ENCODE assay signal across 8 mouse cellular contexts in genomic region chr11:116237742-116238395, GRCm38 (mm10). TPM values are rescaled to one million over a fixed set of nuclear protein-coding genes. Genes with fewer than 3 reads are reported as not detected.
DNase-seq lines count a peak whose midpoint lies in the region; ATAC-seq and TF ChIP-seq lines count a peak whose summit lies in the region.

Evpl (minus strand) TSS chr11:116238077.

- no peaks in the 10 kb centered on the region for H3K9me3 ChIP-seq in neural tube, embryonic 12.5 days
- no peaks in the 10 kb centered on the region for H3K9me3 ChIP-seq in heart, embryonic 10.5 days
- no peaks in the 10 kb centered on the region for H3K9me3 ChIP-seq in kidney, postnatal 0 days (replicated peaks; ENCODE audit: low read length)

- 13% methylated on average over 31 of the region's 31 CpGs for WGBS in neural tube, embryonic 12.5 days
- WGBS in heart, embryonic 10.5 days, result 15% methylated on average over 31 of the region's 31 CpGs
- 9% methylated on average over 31 of the region's 31 CpGs for WGBS in kidney, postnatal 0 days

- TF ChIP-seq CTCF in kidney, postnatal 0 days (IDR thresholded peaks at IDR 0.05; ENCODE audit: low read depth), result no peak

- H3K9ac ChIP-seq in neural tube, embryonic 12.5 days, result no peak within 1 kb of the TSS
- H3K9ac ChIP-seq in kidney, postnatal 0 days (ENCODE audit: low read depth, low read length), result peak within 1 kb of the TSS; percentile 62

- no peak for ATAC-seq in neural tube, embryonic 12.5 days (ENCODE audit: low FRiP score, low read depth)
- ATAC-seq in kidney, postnatal 0 days (replicated peaks; ENCODE audit: low FRiP score, low read depth), result peak; percentile 87

- H3K36me3 ChIP-seq in neural tube, embryonic 12.5 days, result no peaks in the 10 kb centered on the region; the same call in 1 of the 2 replicates
- peaks cover 5% of the 10 kb centered on the region; the same call in 1 of the 2 replicates for H3K36me3 ChIP-seq in heart, embryonic 10.5 days
- no peaks in the 10 kb centered on the region for H3K36me3 ChIP-seq in kidney, postnatal 0 days (ENCODE audit: insufficient read depth, low read length)

- no peak for DNase-seq in neural tube, embryonic 10.5 days (ENCODE audit: extremely low spot score, low spot score)
- no peak for DNase-seq in heart, embryonic 10.5 days (ENCODE audit: low spot score)
- peak; percentile 67 for DNase-seq in kidney, postnatal 0 days (ENCODE audit: low spot score)
- DNase-seq in lung, postnatal 14 days, result peak; percentile 78
- peak; percentile 68 to 71 for DNase-seq in thymus, postnatal 10 days (ENCODE audit: low spot score in 2 of 2)
- DNase-seq in cerebellum, adult 8-10 months, result no peak
- DNase-seq in yolk sac, embryonic 10.5 days (ENCODE audit: low spot score), result no peak

- no peak within 1 kb of the TSS for H3K4me3 ChIP-seq in neural tube, embryonic 12.5 days
- peak within 1 kb of the TSS; percentile 44 for H3K4me3 ChIP-seq in heart, embryonic 10.5 days
- H3K4me3 ChIP-seq in kidney, postnatal 0 days (replicated peaks; ENCODE audit: low read depth, low read length), result peak within 1 kb of the TSS; percentile 28

- peaks cover 28% of the 10 kb centered on the region for H3K27me3 ChIP-seq in neural tube, embryonic 12.5 days (replicated peaks)
- peaks cover 74% of the 10 kb centered on the region for H3K27me3 ChIP-seq in heart, embryonic 10.5 days (ENCODE audit: insufficient read depth, poor library complexity, severe bottlenecking)
- no peaks in the 10 kb centered on the region for H3K27me3 ChIP-seq in kidney, postnatal 0 days (ENCODE audit: insufficient read depth, low read length)

- H3K4me2 ChIP-seq in neural tube, embryonic 12.5 days (replicated peaks), result peak within 1 kb of the TSS; percentile 16; the same call in 1 of the 2 replicates
- H3K4me2 ChIP-seq in kidney, postnatal 0 days (ENCODE audit: low read length), result peak within 1 kb of the TSS; percentile 62

- peaks cover 17% of the 10 kb centered on the region for H3K4me1 ChIP-seq in neural tube, embryonic 12.5 days
- H3K4me1 ChIP-seq in heart, embryonic 10.5 days, result peaks cover 28% of the 10 kb centered on the region
- H3K4me1 ChIP-seq in kidney, postnatal 0 days (replicated peaks; ENCODE audit: insufficient read depth, low read length), result peaks cover 22% of the 10 kb centered on the region; the same call in 1 of the 2 replicates

- H3K27ac ChIP-seq in neural tube, embryonic 12.5 days, result no peak within 1 kb of the TSS
- 0 out of 2 replicates have a peak within 1 kb of the TSS, but pooled peaks have one; percentile 18 for H3K27ac ChIP-seq in heart, embryonic 10.5 days
- H3K27ac ChIP-seq in kidney, postnatal 0 days, result peak within 1 kb of the TSS; percentile 64

RNA-seq across cellular contexts. Expression of gene Evpl, which starts in this region (rescaled TPM):
- 0.76 and 0.95 TPM in 2 replicates for polyA plus RNA-seq in neural tube, embryonic 12.5 days (2016; fragmentation: Nextera tagmentation; extraction: Ambion mirVana)
- 0.67 and 1.5 TPM in 2 replicates for polyA plus RNA-seq in heart, embryonic 10.5 days (2016; fragmentation: Nextera tagmentation; extraction: Ambion mirVana)
- polyA plus RNA-seq in kidney, postnatal 0 days (2015; fragmentation: Nextera tagmentation; extraction: Ambion mirVana), result 3.9 and 4.1 TPM in 2 replicates

Comparison
In these comparisons a context has a peak if more than half of its experiments do, and no peak if none do; other contexts are left out.
1. DNase-seq: peak in kidney, postnatal 0 days (single experiment), lung, postnatal 14 days (single experiment) and thymus, postnatal 10 days (2 of 2); none in neural tube, embryonic 10.5 days (single experiment), heart, embryonic 10.5 days (single experiment), cerebellum, adult 8-10 months (single experiment) and yolk sac, embryonic 10.5 days (single experiment).